Mouse (Mus musculus) CH12.LX (cell line): Measurements from ENCODE around the gene Cdk14.

Source experiments
- CHD2 ChIP-seq: IDR thresholded peaks from 2 replicates; pipeline ENCODE4 v1.6.1; 2011; ENCODE audit warnings: low read length, improper control_type of control experiment
- CTCF ChIP-seq, 2 experiments: IDR thresholded peaks in 1 of 2; conservative IDR thresholded peaks in 1 of 2; 2 replicates each; pipeline ENCODE4 v1.5.1; 2011 to 2012; ENCODE audit warnings: low read depth in 2 of 2, low read length in 2 of 2, improper control_type of control experiment in 1 of 2, inconsistent platforms in 1 of 2, mild to moderate bottlenecking in 1 of 2, moderate library complexity in 1 of 2
- EP300 ChIP-seq: IDR thresholded peaks from 2 replicates; pipeline ENCODE4 v1.6.1; 2011; ENCODE audit warnings: low read length, improper control_type of control experiment
- MAX ChIP-seq: IDR thresholded peaks from 2 replicates; pipeline ENCODE4 v1.6.1; 2011; ENCODE audit warnings: low read length, improper control_type of control experiment
- NELFE ChIP-seq: IDR thresholded peaks from 2 replicates; pipeline ENCODE4 v1.6.1; 2011; ENCODE audit warnings: low read depth, low read length, improper control_type of control experiment
- POLR2A ChIP-seq: IDR thresholded peaks from 2 replicates; pipeline ENCODE4 v1.6.1; 2011; ENCODE audit warnings: low read depth, mild to moderate bottlenecking, improper control_type of control experiment, low read length
- UBTF ChIP-seq: IDR thresholded peaks from 2 replicates; pipeline ENCODE4 v1.6.1; 2012; ENCODE audit warnings: low read depth, mild to moderate bottlenecking, inconsistent platforms, low read length, improper control_type of control experiment, moderate library complexity
- ZMIZ1 ChIP-seq: IDR thresholded peaks from 2 replicates; pipeline ENCODE4 v1.6.1; 2012; ENCODE audit warnings: low read depth, mild to moderate bottlenecking, inconsistent platforms, low read length, improper control_type of control experiment
- ZNF384 ChIP-seq: IDR thresholded peaks from 2 replicates; pipeline ENCODE4 v1.6.1; 2012; ENCODE audit warnings: low read depth, low read length, improper control_type of control experiment, inconsistent platforms

DNA sequence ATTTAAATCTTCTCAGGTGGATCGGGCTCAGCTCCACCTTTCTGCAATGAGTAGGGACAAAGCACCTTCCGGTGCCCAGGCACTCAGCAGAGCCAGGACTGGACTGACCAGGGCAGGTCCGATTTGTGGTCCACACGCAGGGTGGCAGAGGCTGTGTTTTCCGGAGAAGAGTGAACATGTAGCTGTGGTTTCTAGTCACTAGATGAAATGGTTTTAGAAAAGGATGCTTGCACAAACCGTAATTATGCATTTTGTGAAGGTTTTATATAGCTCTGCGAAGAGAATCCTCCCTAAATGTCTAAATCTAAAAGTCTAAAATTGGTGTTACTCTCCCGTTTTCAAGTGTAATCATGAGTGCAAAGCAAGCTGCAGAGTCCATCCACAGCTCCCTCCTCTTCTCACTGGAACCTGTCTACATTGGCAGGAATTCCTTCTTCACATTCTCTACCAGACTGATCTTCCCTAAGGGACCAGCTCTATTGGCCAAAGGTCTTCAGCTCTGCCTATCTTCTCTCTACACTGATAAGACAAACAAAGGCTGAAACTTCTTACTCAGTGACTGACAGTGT is 116.9 kb downstream of the Cdk14 start:
- no peak for TF ChIP-seq UBTF
- TF ChIP-seq CTCF (conservative IDR thresholded peaks at IDR 0.05 in 1 of 2, IDR thresholded peaks at IDR 0.05 in 1 of 2; ENCODE audit: low read depth in 2 of 2, low read length in 2 of 2) = no peak
- TF ChIP-seq EP300 = no peak
- TF ChIP-seq POLR2A = no peak
- TF ChIP-seq ZMIZ1 = no peak
- no peak for TF ChIP-seq NELFE
- no peak for TF ChIP-seq CHD2
- TF ChIP-seq ZNF384 = no peak
- TF ChIP-seq MAX = no peak
